Mouse (Mus musculus): ENCODE measurements around the gene Usmg5. TPM values are rescaled to one million over a fixed set of nuclear protein-coding genes. Genes with fewer than 3 reads are reported as not detected.
A peak's percentile ranks its signal among the peaks of the same experiment; 100 is the strongest.

The Usmg5 gene
- polyA plus RNA-seq, 1 experiment from 2014 or later = 1,062 TPM

- peak overlapping the region; percentile 88 for H3K27ac ChIP-seq (ENCODE audit: low read depth, low read length)
- H3K36me3 ChIP-seq (ENCODE audit: control insufficient read depth, insufficient read depth, low read length) = no peaks in the 10 kb centered on the region
- ATAC-seq (ENCODE audit: low FRiP score) (no peak), DNase-seq (ENCODE audit: low spot score) (no peak)
- H3K27me3 ChIP-seq (ENCODE audit: control insufficient read depth, insufficient read depth, low read length) = no peaks in the 10 kb centered on the region
- H3K9ac ChIP-seq (ENCODE audit: low read depth, low read length) = peak overlapping the region; percentile 74
- 7% methylated on average over 7 of the region's 7 CpGs for WGBS
- H3K4me2 ChIP-seq (replicated peaks; ENCODE audit: low read depth, low read length) = peak overlapping the region; percentile 71
- H3K4me1 ChIP-seq (replicated peaks; ENCODE audit: control insufficient read depth, insufficient read depth, low read length) = no peaks in the 10 kb centered on the region
- no peaks in the 10 kb centered on the region for H3K9me3 ChIP-seq (ENCODE audit: control insufficient read depth, low read length)
- peak overlapping the region; percentile 75 for H3K4me3 ChIP-seq (ENCODE audit: low read depth, low read length)
Observed at GRCm38 (mm10) chr19:47049840-47050239, 40.6 kb downstream of the Usmg5 start.

- Histone ChIP-seq H3K4me2 (replicated peaks; ENCODE audit: low read depth, low read length) (peak overlapping the region; percentile 14; the same call in 1 of the 2 replicates), H3K27me3 (ENCODE audit: control insufficient read depth, insufficient read depth, low read length) (no peaks in the 10 kb centered on the region), H3K9ac (ENCODE audit: low read depth, low read length) (no peak overlapping the region), H3K27ac (ENCODE audit: low read depth, low read length) (no peak overlapping the region), H3K36me3 (ENCODE audit: control insufficient read depth, insufficient read depth, low read length) (no peaks in the 10 kb centered on the region), H3K4me3 (ENCODE audit: low read depth, low read length) (no peak overlapping the region), H3K9me3 (ENCODE audit: control insufficient read depth, low read length) (no peaks in the 10 kb centered on the region), H3K4me1 (replicated peaks; ENCODE audit: control insufficient read depth, insufficient read depth, low read length) (no peaks in the 10 kb centered on the region)
- ATAC-seq (ENCODE audit: low FRiP score) (no peak), DNase-seq (ENCODE audit: low spot score) (no peak)
- WGBS = 74% methylated on average over 4 of the region's 4 CpGs
Observed at GRCm38 (mm10) chr19:47049061-47049460, 41.4 kb downstream of the Usmg5 start.

GRCm38 (mm10) chr19:47047236-47047833 lies 43.1 kb downstream of the Usmg5 start:
- no peak for DNase-seq (ENCODE audit: low spot score)
- no peaks in the 10 kb centered on the region for H3K36me3 ChIP-seq (ENCODE audit: control insufficient read depth, insufficient read depth, low read length)
- no peak for ATAC-seq (ENCODE audit: low FRiP score)
- H3K9ac ChIP-seq (ENCODE audit: low read depth, low read length) = no peak overlapping the region
- H3K4me2 ChIP-seq (replicated peaks; ENCODE audit: low read depth, low read length) = no peak overlapping the region
- WGBS = 88% methylated on average over 13 of the region's 13 CpGs
- H3K4me1 ChIP-seq (replicated peaks; ENCODE audit: control insufficient read depth, insufficient read depth, low read length) = no peaks in the 10 kb centered on the region
- no peak overlapping the region for H3K4me3 ChIP-seq (ENCODE audit: low read depth, low read length)
- H3K27ac ChIP-seq (ENCODE audit: low read depth, low read length) = no peak overlapping the region
- H3K27me3 ChIP-seq (ENCODE audit: control insufficient read depth, insufficient read depth, low read length) = no peaks in the 10 kb centered on the region
- no peaks in the 10 kb centered on the region for H3K9me3 ChIP-seq (ENCODE audit: control insufficient read depth, low read length)

GRCm38 (mm10) chr19:47046343-47046742 lies 44.1 kb downstream of the Usmg5 start:
- no peak overlapping the region for H3K27ac ChIP-seq (ENCODE audit: low read depth, low read length)
- 100% methylated on average over 1 of the region's 1 CpGs for WGBS
- H3K9ac ChIP-seq (ENCODE audit: low read depth, low read length) = no peak overlapping the region
- no peak for ATAC-seq (ENCODE audit: low FRiP score)
- no peaks in the 10 kb centered on the region for H3K9me3 ChIP-seq (ENCODE audit: control insufficient read depth, low read length)
- no peaks in the 10 kb centered on the region for H3K27me3 ChIP-seq (ENCODE audit: control insufficient read depth, insufficient read depth, low read length)
- no peaks in the 10 kb centered on the region for H3K36me3 ChIP-seq (ENCODE audit: control insufficient read depth, insufficient read depth, low read length)
- no peak overlapping the region for H3K4me3 ChIP-seq (ENCODE audit: low read depth, low read length)
- H3K4me1 ChIP-seq (replicated peaks; ENCODE audit: control insufficient read depth, insufficient read depth, low read length) = no peaks in the 10 kb centered on the region
- no peak overlapping the region for H3K4me2 ChIP-seq (replicated peaks; ENCODE audit: low read depth, low read length)
- no peak for DNase-seq (ENCODE audit: low spot score)

GRCm38 (mm10) chr19:47043608-47044007 lies 46.8 kb downstream of the Usmg5 start:
- no peak for DNase-seq (ENCODE audit: low spot score)
- H3K36me3 ChIP-seq (ENCODE audit: control insufficient read depth, insufficient read depth, low read length) = no peaks in the 10 kb centered on the region

GRCm38 (mm10) chr19:47040720-47041473 lies 49.5 kb downstream of the Usmg5 start:
- 92% methylated on average over 3 of the region's 3 CpGs for WGBS
- H3K27ac ChIP-seq (ENCODE audit: low read depth, low read length) = no peak overlapping the region
- H3K4me3 ChIP-seq (ENCODE audit: low read depth, low read length) = no peak overlapping the region
- no peak for DNase-seq (ENCODE audit: low spot score)
- no peaks in the 10 kb centered on the region for H3K4me1 ChIP-seq (replicated peaks; ENCODE audit: control insufficient read depth, insufficient read depth, low read length)
- no peaks in the 10 kb centered on the region for H3K9me3 ChIP-seq (ENCODE audit: control insufficient read depth, low read length)
- H3K4me2 ChIP-seq (replicated peaks; ENCODE audit: low read depth, low read length) = no peak overlapping the region
- ATAC-seq (ENCODE audit: low FRiP score) = no peak
- H3K27me3 ChIP-seq (ENCODE audit: control insufficient read depth, insufficient read depth, low read length) = no peaks in the 10 kb centered on the region
- peaks cover 3% of the 10 kb centered on the region; the same call in 1 of the 2 replicates for H3K36me3 ChIP-seq (ENCODE audit: control insufficient read depth, insufficient read depth, low read length)
- H3K9ac ChIP-seq (ENCODE audit: low read depth, low read length) = no peak overlapping the region

More at GRCm38 (mm10) chr19:47043608-47044007, 46.8 kb downstream of the Usmg5 start:
- H3K4me1 ChIP-seq (replicated peaks; ENCODE audit: control insufficient read depth, insufficient read depth, low read length) = no peaks in the 10 kb centered on the region
- H3K27me3 ChIP-seq (ENCODE audit: control insufficient read depth, insufficient read depth, low read length) = no peaks in the 10 kb centered on the region
- H3K4me3 ChIP-seq (ENCODE audit: low read depth, low read length) = no peak overlapping the region
- H3K27ac ChIP-seq (ENCODE audit: low read depth, low read length) = no peak overlapping the region
- H3K9me3 ChIP-seq (ENCODE audit: control insufficient read depth, low read length) = no peaks in the 10 kb centered on the region
- no peak overlapping the region for H3K9ac ChIP-seq (ENCODE audit: low read depth, low read length)
- 87% methylated on average over 3 of the region's 3 CpGs for WGBS
- H3K4me2 ChIP-seq (replicated peaks; ENCODE audit: low read depth, low read length) = no peak overlapping the region
- ATAC-seq (ENCODE audit: low FRiP score) = no peak

GRCm38 (mm10) chr19:47036596-47036995 lies 53.9 kb downstream of the Usmg5 start:
- Histone ChIP-seq H3K9me3 (ENCODE audit: control insufficient read depth, low read length) (no peaks in the 10 kb centered on the region), H3K4me1 (replicated peaks; ENCODE audit: control insufficient read depth, insufficient read depth, low read length) (no peaks in the 10 kb centered on the region), H3K36me3 (ENCODE audit: control insufficient read depth, insufficient read depth, low read length) (peaks cover 5% of the 10 kb centered on the region), H3K4me3 (ENCODE audit: low read depth, low read length) (no peak overlapping the region), H3K9ac (ENCODE audit: low read depth, low read length) (no peak overlapping the region), H3K27ac (ENCODE audit: low read depth, low read length) (no peak overlapping the region), H3K4me2 (replicated peaks; ENCODE audit: low read depth, low read length) (no peak overlapping the region), H3K27me3 (ENCODE audit: control insufficient read depth, insufficient read depth, low read length) (no peaks in the 10 kb centered on the region)
- ATAC-seq (ENCODE audit: low FRiP score) (no peak), DNase-seq (ENCODE audit: low spot score) (no peak)
- WGBS = 90% methylated on average over 3 of the region's 3 CpGs

- H3K4me1 ChIP-seq (replicated peaks; ENCODE audit: control insufficient read depth, insufficient read depth, low read length) = no peaks in the 10 kb centered on the region
- no peak overlapping the region for H3K4me3 ChIP-seq (ENCODE audit: low read depth, low read length)
- no peaks in the 10 kb centered on the region for H3K27me3 ChIP-seq (ENCODE audit: control insufficient read depth, insufficient read depth, low read length)
- ATAC-seq (ENCODE audit: low FRiP score) (no peak), DNase-seq (ENCODE audit: low spot score) (no peak)
- H3K4me2 ChIP-seq (replicated peaks; ENCODE audit: low read depth, low read length) = no peak overlapping the region
- H3K9ac ChIP-seq (ENCODE audit: low read depth, low read length) = no peak overlapping the region
- peaks cover 5% of the 10 kb centered on the region for H3K36me3 ChIP-seq (ENCODE audit: control insufficient read depth, insufficient read depth, low read length)
- no peak overlapping the region for H3K27ac ChIP-seq (ENCODE audit: low read depth, low read length)
- 90% methylated on average over 4 of the region's 4 CpGs for WGBS
- no peaks in the 10 kb centered on the region for H3K9me3 ChIP-seq (ENCODE audit: control insufficient read depth, low read length)
Observed at GRCm38 (mm10) chr19:47034916-47035315, 55.5 kb downstream of the Usmg5 start.
